Mouse (Mus musculus) E14TG2a.4 (cell line): Measurements from ENCODE around the gene Gm45062.

Experiments used
- CTCF ChIP-seq: conservative IDR thresholded peaks from 2 replicates; pipeline ENCODE4 v1.5.1; 2014; ENCODE audit warnings: low read length
- POU5F1 ChIP-seq: IDR thresholded peaks from 2 replicates; pipeline ENCODE4 v1.6.1; 2014; ENCODE audit warnings: low read length, borderline replicate concordance

GRCm38 (mm10) chr6:8486391-8487043 is 227.3 kb downstream of the Gm45062 start:
- no peak for TF ChIP-seq CTCF
- no peak for TF ChIP-seq POU5F1
